Mouse (Mus musculus): ENCODE results near the gene Cbx5. TPM values are rescaled to one million over a fixed set of nuclear protein-coding genes. Genes with fewer than 3 reads are reported as not detected.

Cbx5 gene
- polyA plus RNA-seq, 1 experiment, result 172 TPM

GRCm38 (mm10) chr15:103272419-103273279 lies 33.0 kb upstream of the Cbx5 start, which contains the start of gene Copz1:
TSS of gene Copz1 (plus strand) at chr15:103272714.
- H3K27ac ChIP-seq (ENCODE audit: insufficient read depth, low read length), result no peak within 1 kb of the TSS
- peak within 1 kb of the TSS; percentile 85 for H3K4me3 ChIP-seq (ENCODE audit: insufficient read depth, low read length)
- TF ChIP-seq POLR2A (IDR thresholded peaks at IDR 0.05; ENCODE audit: low read depth, low read length) (peak; percentile 90), CTCF (IDR thresholded peaks at IDR 0.05; ENCODE audit: borderline replicate concordance, insufficient read depth, low read length) (no peak)
- H3K4me1 ChIP-seq (ENCODE audit: control insufficient read depth, insufficient read depth, low read length), result peaks cover 3% of the 10 kb centered on the region; the same call in 1 of the 2 replicates

GRCm38 (mm10) chr15:103268903-103269302 lies 29.3 kb upstream of the Cbx5 start:
- Histone ChIP-seq H3K4me1 (ENCODE audit: control insufficient read depth, insufficient read depth, low read length) (no peaks in the 10 kb centered on the region), H3K4me3 (ENCODE audit: insufficient read depth, low read length) (no peak overlapping the region), H3K27ac (ENCODE audit: insufficient read depth, low read length) (no peak overlapping the region)
- no peak for TF ChIP-seq POLR2A (IDR thresholded peaks at IDR 0.05; ENCODE audit: low read depth, low read length)
- no peak for TF ChIP-seq CTCF (IDR thresholded peaks at IDR 0.05; ENCODE audit: borderline replicate concordance, insufficient read depth, low read length)

- H3K4me1 ChIP-seq (ENCODE audit: control insufficient read depth, insufficient read depth, low read length), result no peaks in the 10 kb centered on the region
- TF ChIP-seq POLR2A (IDR thresholded peaks at IDR 0.05; ENCODE audit: low read depth, low read length) (no peak), CTCF (IDR thresholded peaks at IDR 0.05; ENCODE audit: borderline replicate concordance, insufficient read depth, low read length) (no peak)
- no peak overlapping the region for H3K27ac ChIP-seq (ENCODE audit: insufficient read depth, low read length)
- H3K4me3 ChIP-seq (ENCODE audit: insufficient read depth, low read length), result no peak overlapping the region
Observed at GRCm38 (mm10) chr15:103264794-103265193, 25.2 kb upstream of the Cbx5 start.

DNA sequence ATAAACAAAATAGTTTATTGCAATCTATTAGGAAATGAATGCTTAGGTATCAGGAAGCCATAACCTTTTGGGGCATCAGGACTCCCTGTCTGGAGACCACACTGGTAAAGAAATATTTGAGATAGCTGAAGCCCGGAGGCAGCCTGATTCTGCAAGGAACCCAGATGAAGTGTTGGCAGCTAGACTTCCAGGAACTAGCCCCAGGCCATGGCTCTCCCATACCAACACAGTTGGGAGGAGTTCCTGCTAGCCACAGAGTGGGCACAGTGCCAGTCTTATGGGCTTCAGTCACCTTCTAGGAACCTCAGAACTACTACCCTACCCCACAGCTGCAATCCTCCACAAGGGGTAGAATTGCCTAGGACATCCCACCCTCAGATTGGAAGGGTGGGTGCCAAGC lies 20.4 kb upstream of the Cbx5 start:
- no peak overlapping the region for H3K4me3 ChIP-seq (ENCODE audit: insufficient read depth, low read length)

GRCm38 (mm10) chr15:103259162-103259561 lies 19.5 kb upstream of the Cbx5 start:
- no peak overlapping the region for H3K27ac ChIP-seq (ENCODE audit: insufficient read depth, low read length)
- no peak overlapping the region for H3K4me3 ChIP-seq (ENCODE audit: insufficient read depth, low read length)
- TF ChIP-seq CTCF (IDR thresholded peaks at IDR 0.05; ENCODE audit: borderline replicate concordance, insufficient read depth, low read length), result no peak
- no peak for TF ChIP-seq POLR2A (IDR thresholded peaks at IDR 0.05; ENCODE audit: low read depth, low read length)
- no peaks in the 10 kb centered on the region for H3K4me1 ChIP-seq (ENCODE audit: control insufficient read depth, insufficient read depth, low read length)

More for the DNA sequence above, 20.4 kb upstream of the Cbx5 start:
- Histone ChIP-seq H3K27ac (ENCODE audit: insufficient read depth, low read length) (no peak overlapping the region), H3K4me1 (ENCODE audit: control insufficient read depth, insufficient read depth, low read length) (no peaks in the 10 kb centered on the region)
- TF ChIP-seq CTCF (IDR thresholded peaks at IDR 0.05; ENCODE audit: borderline replicate concordance, insufficient read depth, low read length) (no peak), POLR2A (IDR thresholded peaks at IDR 0.05; ENCODE audit: low read depth, low read length) (no peak)

GRCm38 (mm10) chr15:103257790-103258728 lies 18.4 kb upstream of the Cbx5 start, which contains the start of gene Nfe2:
TSS of gene Nfe2 (minus strand) at chr15:103258403.
- no peak within 1 kb of the TSS for H3K27ac ChIP-seq (ENCODE audit: insufficient read depth, low read length)
- TF ChIP-seq POLR2A (IDR thresholded peaks at IDR 0.05; ENCODE audit: low read depth, low read length), result no peak
- no peak for TF ChIP-seq CTCF (IDR thresholded peaks at IDR 0.05; ENCODE audit: borderline replicate concordance, insufficient read depth, low read length)
- no peaks in the 10 kb centered on the region for H3K4me1 ChIP-seq (ENCODE audit: control insufficient read depth, insufficient read depth, low read length)
- no peak within 1 kb of the TSS for H3K4me3 ChIP-seq (ENCODE audit: insufficient read depth, low read length)

GRCm38 (mm10) chr15:103256210-103256986 lies 16.8 kb upstream of the Cbx5 start:
- H3K4me3 ChIP-seq (ENCODE audit: insufficient read depth, low read length), result no peak overlapping the region
- H3K27ac ChIP-seq (ENCODE audit: insufficient read depth, low read length), result no peak overlapping the region
- H3K4me1 ChIP-seq (ENCODE audit: control insufficient read depth, insufficient read depth, low read length), result no peaks in the 10 kb centered on the region
- TF ChIP-seq POLR2A (IDR thresholded peaks at IDR 0.05; ENCODE audit: low read depth, low read length) (no peak), CTCF (IDR thresholded peaks at IDR 0.05; ENCODE audit: borderline replicate concordance, insufficient read depth, low read length) (no peak)

DNA sequence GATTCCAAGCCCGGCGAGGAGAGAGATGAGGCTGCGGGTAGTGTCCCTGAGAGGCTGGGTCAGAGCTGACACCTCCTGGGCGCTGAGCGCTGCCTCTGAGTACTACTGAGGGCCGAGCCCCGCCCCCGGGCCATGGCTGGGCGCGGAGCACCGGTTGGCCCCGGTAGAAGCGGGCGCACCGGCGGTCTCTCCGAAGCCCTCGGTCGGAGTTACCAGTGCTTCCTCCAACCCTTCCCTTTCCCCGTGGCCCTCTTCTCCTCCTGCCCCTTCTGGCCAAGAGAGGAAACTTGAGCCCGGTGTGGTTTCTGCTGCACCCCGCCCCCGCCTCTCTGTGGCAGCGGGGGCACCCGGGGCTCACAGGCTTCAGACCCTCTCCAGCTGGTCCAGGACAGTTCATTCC lies 15.6 kb upstream of the Cbx5 start:
- Histone ChIP-seq H3K27ac (ENCODE audit: insufficient read depth, low read length) (no peak overlapping the region), H3K4me3 (ENCODE audit: insufficient read depth, low read length) (peak overlapping the region; percentile 21), H3K4me1 (ENCODE audit: control insufficient read depth, insufficient read depth, low read length) (no peaks in the 10 kb centered on the region)
- TF ChIP-seq POLR2A (IDR thresholded peaks at IDR 0.05; ENCODE audit: low read depth, low read length), result no peak
- TF ChIP-seq CTCF (IDR thresholded peaks at IDR 0.05; ENCODE audit: borderline replicate concordance, insufficient read depth, low read length), result no peak

DNA sequence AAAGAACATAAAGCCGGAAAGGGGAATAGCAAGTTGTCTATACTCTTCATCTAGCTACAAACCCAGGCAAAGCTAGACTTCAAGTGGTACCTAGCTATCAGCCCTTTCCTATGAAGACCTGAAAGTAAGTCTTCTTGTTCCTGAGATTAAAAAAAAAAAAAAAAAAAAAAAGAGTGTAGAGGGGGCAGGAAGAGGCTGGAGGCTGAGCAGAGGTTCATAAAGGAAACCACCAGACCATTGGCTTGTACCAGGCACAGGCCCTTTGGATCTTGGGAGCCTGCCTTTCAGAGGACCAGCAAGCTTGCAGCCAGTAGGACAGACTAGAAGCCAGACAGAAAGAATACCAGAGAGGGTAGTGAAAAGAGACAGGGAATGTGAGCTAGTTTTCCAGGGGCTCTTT lies 13.7 kb upstream of the Cbx5 start:
- H3K4me3 ChIP-seq (ENCODE audit: insufficient read depth, low read length), result no peak overlapping the region

More for the DNA sequence above, 13.7 kb upstream of the Cbx5 start:
- no peak for TF ChIP-seq POLR2A (IDR thresholded peaks at IDR 0.05; ENCODE audit: low read depth, low read length)
- no peak for TF ChIP-seq CTCF (IDR thresholded peaks at IDR 0.05; ENCODE audit: borderline replicate concordance, insufficient read depth, low read length)
- no peaks in the 10 kb centered on the region for H3K4me1 ChIP-seq (ENCODE audit: control insufficient read depth, insufficient read depth, low read length)
- no peak overlapping the region for H3K27ac ChIP-seq (ENCODE audit: insufficient read depth, low read length)
